Mouse (Mus musculus) layer of hippocampus, adult 9-10 months (tissue): ENCODE results near the gene Rlf.

Experiments
- DNase-seq: peaks from one replicate; pipeline ENCODE4 v3.0.0; 2022; ENCODE audit warnings: low spot score

The Rlf gene

DNA sequence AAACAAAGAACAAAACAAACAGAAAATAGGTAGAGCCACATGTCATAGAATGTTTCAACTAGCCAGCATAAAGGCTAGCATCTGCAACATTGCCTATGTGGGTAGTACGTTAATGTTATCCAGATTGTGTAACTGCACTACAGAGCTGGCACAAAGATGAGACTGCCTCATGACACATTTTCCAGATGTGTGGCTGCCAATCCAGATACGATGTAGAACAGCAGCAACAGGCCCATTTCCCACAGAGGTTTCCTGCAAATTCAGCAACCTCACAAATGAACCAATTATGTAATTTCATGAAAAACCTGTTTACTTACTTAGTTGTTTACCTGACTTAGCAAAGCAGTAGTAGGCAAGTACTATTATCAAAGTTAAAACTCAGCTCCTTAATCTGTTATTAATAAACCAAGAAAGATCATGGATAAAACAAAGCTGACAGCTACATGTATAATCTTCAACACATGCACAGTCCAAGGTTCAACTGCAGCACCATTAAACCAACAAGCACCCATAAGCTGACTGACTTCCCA lies 51.3 kb downstream of the Rlf start:
- no peak for DNase-seq

DNA sequence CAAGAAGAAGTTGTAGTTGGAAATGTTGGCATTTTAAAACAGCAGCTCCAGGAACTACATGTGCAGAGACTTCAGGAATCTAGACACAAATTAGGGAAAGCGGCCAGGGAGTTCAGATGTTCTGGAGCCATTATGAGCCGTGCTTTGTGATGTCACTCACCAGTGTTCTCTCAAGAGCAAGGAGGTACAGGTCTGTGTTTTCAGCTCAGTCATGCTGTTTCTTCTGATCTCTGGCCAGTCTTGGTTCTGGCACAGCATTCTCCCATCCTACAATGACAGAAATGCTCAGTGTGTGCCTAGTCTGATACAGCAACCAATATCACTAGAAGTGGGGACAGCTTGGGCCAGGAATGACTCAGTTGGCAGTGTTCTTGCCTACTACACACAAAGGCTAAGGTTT lies 105.8 kb downstream of the Rlf start, which contains the start of gene Tmco2:
Gene Tmco2, minus strand, starts transcription at position 101 of the 400 bp plus-strand sequence.
- no peak for DNase-seq

DNA sequence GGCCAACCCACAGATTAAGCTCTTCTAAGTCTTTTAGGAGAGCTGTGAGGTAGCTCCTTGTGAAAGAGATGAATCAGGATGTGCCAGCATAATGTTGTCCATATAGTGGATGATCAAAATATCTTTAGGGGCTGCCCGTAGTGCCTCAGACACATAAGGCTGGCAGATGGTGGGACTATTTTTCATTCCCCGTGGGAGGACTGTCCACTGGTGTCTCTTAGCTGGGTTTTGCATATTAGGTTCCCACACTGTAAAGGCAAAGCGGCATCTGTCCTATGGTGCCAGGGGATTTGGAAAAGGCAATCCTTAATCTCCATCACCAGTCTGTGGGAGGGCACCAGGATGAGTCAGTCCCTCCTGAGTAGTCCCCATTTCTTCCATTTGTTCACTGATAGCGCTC lies 111.6 kb downstream of the Rlf start:
- DNase-seq, result no peak

DNA sequence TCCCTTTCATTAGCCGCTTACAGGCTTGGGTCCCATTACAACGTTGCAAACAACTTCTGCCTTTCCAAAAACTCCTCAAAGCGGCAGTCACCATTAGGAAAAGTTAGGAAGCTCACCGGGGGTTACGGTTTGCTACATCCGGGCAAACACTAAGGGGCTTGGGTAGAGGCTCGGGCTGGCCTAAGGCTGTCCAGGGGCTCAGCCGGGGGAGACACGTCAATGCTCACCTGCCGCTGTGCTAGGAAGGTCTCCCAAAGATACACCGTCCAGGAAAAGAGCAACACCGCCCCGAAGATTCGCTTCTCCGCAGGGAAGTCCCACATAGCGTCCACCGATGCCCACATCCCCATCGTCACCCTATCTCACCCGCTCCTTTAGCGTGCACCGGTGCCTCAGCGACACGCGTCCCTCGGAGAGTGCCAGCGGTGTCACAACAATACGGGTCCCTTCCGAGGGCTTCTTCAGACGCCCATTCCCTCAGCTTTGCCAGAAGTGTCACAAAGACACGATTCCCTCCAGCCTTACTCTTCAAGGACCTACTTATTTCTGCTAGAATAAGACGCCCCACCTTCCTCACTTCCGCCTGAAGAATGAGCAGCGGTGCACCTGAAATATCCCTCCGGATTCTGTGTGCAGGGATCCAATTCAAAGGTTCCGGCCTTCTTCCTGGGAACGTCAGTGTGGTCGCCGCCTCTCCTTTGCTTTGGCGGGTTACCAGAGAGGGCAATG lies 117.1 kb downstream of the Rlf start, which contains the start of gene Zmpste24:
Gene Zmpste24, minus strand, starts transcription at position 592 of the 729 bp plus-strand sequence.
- peak; percentile 85 for DNase-seq
